In the genomic region with DNA sequence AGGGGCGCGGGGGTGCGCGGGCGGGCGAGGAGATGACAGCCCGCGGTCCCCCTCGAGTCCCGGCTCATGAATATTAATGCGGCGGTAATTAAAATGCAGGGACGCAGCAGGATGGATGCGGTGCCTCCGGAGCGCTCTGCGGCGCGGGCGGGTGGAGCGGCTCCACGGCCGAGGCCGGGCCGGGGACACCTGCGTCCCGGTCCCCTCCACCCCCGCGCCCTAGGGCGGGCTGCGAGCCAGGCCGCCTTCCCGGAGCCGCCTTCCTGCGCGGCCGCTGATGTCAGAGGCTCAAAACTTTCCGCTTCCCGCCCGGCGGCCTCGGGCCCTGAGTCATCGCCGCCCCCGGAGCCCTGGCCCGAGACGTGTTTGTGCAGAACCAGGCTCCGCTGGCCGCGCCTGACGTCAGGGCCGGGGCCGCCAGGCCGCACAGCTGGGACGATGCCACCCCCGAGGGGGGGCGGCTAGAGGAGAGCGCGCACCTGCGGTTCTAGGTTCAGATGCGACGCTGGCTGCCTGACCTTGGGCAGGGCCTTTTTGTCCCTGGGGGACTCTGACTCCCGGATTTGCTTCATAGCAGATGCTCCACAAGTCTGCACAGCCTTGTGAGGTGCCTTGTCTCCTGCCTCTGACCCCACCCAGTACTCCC, we compare ENCODE assay signal across 8 mouse cellular contexts.
A peak's percentile ranks its signal among the peaks of the same experiment; 100 is the strongest.
DNase-seq lines count a peak whose midpoint lies in the region; ATAC-seq and TF ChIP-seq lines count a peak whose summit lies in the region.

No protein-coding gene starts in this region.

- no peaks in the 10 kb centered on the region for H3K9me3 ChIP-seq in forebrain, embryonic 11.5 days (ENCODE audit: control insufficient read depth, low read length)
- H3K9me3 ChIP-seq in heart, postnatal 0 days (replicated peaks; ENCODE audit: control insufficient read depth, low read length): no peaks in the 10 kb centered on the region

- no peaks in the 10 kb centered on the region for H3K27me3 ChIP-seq in forebrain, embryonic 11.5 days (ENCODE audit: control insufficient read depth, insufficient read depth, low read length)
- H3K27me3 ChIP-seq in heart, postnatal 0 days (ENCODE audit: control insufficient read depth, insufficient read depth, low read length): no peaks in the 10 kb centered on the region

- H3K4me1 ChIP-seq in bone marrow macrophage, adult 2 months (ENCODE audit: control insufficient read depth, insufficient read depth, low read length): peaks cover 34% of the 10 kb centered on the region
- peaks cover 56% of the 10 kb centered on the region for H3K4me1 ChIP-seq in forebrain, embryonic 11.5 days (replicated peaks; ENCODE audit: control insufficient read depth, insufficient read depth, low read length)
- peaks cover 42% of the 10 kb centered on the region for H3K4me1 ChIP-seq in heart, postnatal 0 days (ENCODE audit: control insufficient read depth, insufficient read depth)
- peaks cover 16% of the 10 kb centered on the region for H3K4me1 ChIP-seq in lung, adult 2 months (ENCODE audit: control insufficient read depth, insufficient read depth, low read length)

- under 1% methylated on average over 56 of the region's 63 CpGs for WGBS in forebrain, embryonic 11.5 days
- WGBS in heart, postnatal 0 days: under 1% methylated on average over 44 of the region's 63 CpGs
- WGBS in lung, adult 2 months: 1% methylated on average over 63 of the region's 63 CpGs

- peak; percentile 65 for ATAC-seq in forebrain, embryonic 11.5 days (replicated peaks; ENCODE audit: low FRiP score)
- peak; percentile 65 for ATAC-seq in heart, postnatal 0 days (ENCODE audit: insufficient read depth, low read depth)
- ATAC-seq in neutrophil, adult 5-6 weeks (ENCODE audit: extremely low read depth, insufficient number of reproducible peaks, low FRiP score, poor library complexity, severe bottlenecking): peak; percentile 65

- TF ChIP-seq CTCF in bone marrow macrophage, adult 2 months (IDR thresholded peaks at IDR 0.05; ENCODE audit: low read depth, low read length): no peak
- TF ChIP-seq CTCF in heart, postnatal 0 days (IDR thresholded peaks at IDR 0.05; ENCODE audit: low read depth): no peak
- TF ChIP-seq CTCF in lung, adult 2 months (IDR thresholded peaks at IDR 0.05; ENCODE audit: insufficient read depth, low read length): no peak

- H3K4me2 ChIP-seq in forebrain, embryonic 11.5 days (ENCODE audit: low read depth, low read length, severe bottlenecking): peak overlapping the region; percentile 86
- H3K4me2 ChIP-seq in heart, postnatal 0 days (ENCODE audit: low read depth, low read length): peak overlapping the region; percentile 90

- TF ChIP-seq EP300 in heart, postnatal 0 days (IDR thresholded peaks at IDR 0.05; ENCODE audit: low read depth): peak; percentile 64; the same call in 1 of the 2 replicates

- H3K36me3 ChIP-seq in forebrain, embryonic 11.5 days (ENCODE audit: control insufficient read depth, insufficient read depth, low read length): no peaks in the 10 kb centered on the region
- no peaks in the 10 kb centered on the region for H3K36me3 ChIP-seq in heart, postnatal 0 days (replicated peaks; ENCODE audit: control insufficient read depth, insufficient read depth, low read length)

- H3K27ac ChIP-seq in bone marrow macrophage, adult 2 months (ENCODE audit: insufficient read depth, low read depth, low read length): peak overlapping the region; percentile 27
- H3K27ac ChIP-seq in forebrain, embryonic 11.5 days (ENCODE audit: low read depth, low read length): peak overlapping the region; percentile 93
- peak overlapping the region; percentile 90 for H3K27ac ChIP-seq in heart, postnatal 0 days (ENCODE audit: low read depth)

- DNase-seq in CD4-positive, CD25-positive, alpha-beta regulatory T cell, adult 2 months (ENCODE audit: low read depth, low spot score): peak; percentile 92
- DNase-seq in forebrain, embryonic 11.5 days (ENCODE audit: low spot score): peak; percentile 85
- DNase-seq in heart, postnatal 0 days (ENCODE audit: low spot score): peak; percentile 89
- DNase-seq in kidney, postnatal 25 days: peak; percentile 92 to 97
- DNase-seq in lung, adult 2 months: peak; percentile 88
- peak; percentile 82 for DNase-seq in thymus, postnatal 14 days

- peak overlapping the region; percentile 84 for H3K9ac ChIP-seq in forebrain, embryonic 11.5 days (ENCODE audit: low read length)
- peak overlapping the region; percentile 64 for H3K9ac ChIP-seq in heart, postnatal 0 days (replicated peaks; ENCODE audit: low read depth, low read length)

- H3K4me3 ChIP-seq in bone marrow macrophage, adult 2 months (ENCODE audit: insufficient read depth, low read length): peak overlapping the region; percentile 62
- H3K4me3 ChIP-seq in forebrain, embryonic 11.5 days (ENCODE audit: low read depth, low read length): peak overlapping the region; percentile 38
- peak overlapping the region; percentile 54 for H3K4me3 ChIP-seq in heart, postnatal 0 days (ENCODE audit: low read depth, low read length)
- H3K4me3 ChIP-seq in lung, adult 2 months (replicated peaks; ENCODE audit: extremely low read depth, low read depth, low read length): peak overlapping the region; percentile 60

- TF ChIP-seq POLR2A in bone marrow macrophage, adult 2 months (IDR thresholded peaks at IDR 0.05; ENCODE audit: borderline replicate concordance, low read depth, low read length): no peak
- TF ChIP-seq POLR2A in lung, adult 2 months (IDR thresholded peaks at IDR 0.05; ENCODE audit: borderline replicate concordance, extremely low read depth, low read depth, low read length): peak; percentile 28; the same call in 1 of the 2 replicates

Comparison
In these comparisons a context has a peak if more than half of its experiments do, and no peak if none do; other contexts are left out.
1. Peak in every context shown above with its lines: DNase-seq, ATAC-seq, H3K4me3 ChIP-seq and H3K27ac ChIP-seq.
2. H3K27ac ChIP-seq: peak in every context shown above with its lines; median percentile 93 in forebrain, embryonic 11.5 days; 90 in heart, postnatal 0 days; 27 in bone marrow macrophage, adult 2 months.